Mouse (Mus musculus): ENCODE measurements around the gene Myct1.

Gene Myct1

DNA sequence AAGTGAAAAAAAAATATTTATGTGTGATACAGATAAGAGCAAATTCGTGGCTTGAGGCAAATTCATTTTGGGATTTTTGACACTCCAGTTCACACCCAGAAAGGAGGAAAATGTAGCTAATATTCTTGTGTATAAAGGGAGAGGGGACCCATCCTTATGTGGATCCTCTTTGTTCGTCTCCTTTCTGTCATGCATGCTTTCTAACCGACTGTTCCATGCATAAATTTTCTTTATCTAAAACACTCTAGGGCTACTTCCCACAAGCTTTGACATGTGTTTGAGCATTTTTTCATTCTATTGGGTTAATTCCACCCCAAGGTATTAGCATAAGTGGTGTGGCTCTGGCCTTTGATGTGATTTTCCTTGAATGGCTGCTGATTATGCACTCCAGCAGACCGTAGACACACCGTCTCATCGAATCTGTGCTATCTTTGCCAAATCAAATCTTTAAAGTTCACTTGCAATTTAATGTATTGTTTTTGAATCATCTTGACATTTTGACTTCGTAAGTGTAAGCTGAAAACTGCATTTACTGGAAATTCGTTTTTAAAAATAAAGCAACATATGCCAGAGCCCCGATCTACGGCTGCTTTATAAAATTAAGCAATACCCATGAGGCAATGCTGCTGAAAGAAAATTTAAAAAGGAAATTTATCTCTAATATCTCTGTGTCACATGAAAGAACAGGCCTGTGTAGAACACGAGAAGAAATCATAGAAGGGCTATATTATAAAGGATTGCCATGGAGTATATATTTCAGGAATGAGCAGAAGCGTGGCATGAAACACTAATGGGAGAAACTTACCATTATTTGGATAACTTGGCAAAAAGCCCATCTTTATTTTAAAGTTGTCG is 21.8 kb downstream of the Myct1 start:
- no peak for DNase-seq (ENCODE audit: extremely low spot score)

DNA sequence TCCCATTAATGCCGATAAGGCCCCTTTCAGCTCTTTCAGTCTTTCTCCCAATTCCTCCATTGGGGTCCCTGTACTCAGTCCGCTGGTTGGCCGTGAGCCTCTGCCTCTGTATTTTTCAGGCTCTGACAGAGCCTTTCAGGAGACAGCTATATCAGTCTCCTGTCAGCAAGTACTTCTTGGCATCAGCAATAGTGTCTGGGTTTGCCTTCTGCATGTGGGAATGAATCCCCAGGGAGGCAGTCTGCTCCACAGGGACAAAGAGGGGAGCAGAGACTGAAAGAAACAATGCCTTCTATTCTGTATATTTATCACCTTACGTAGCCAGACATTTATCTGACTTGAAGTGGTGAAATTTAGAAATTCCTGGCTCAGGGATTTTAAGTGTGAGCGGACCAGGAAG is 32.7 kb downstream of the Myct1 start:
- DNase-seq (ENCODE audit: extremely low spot score), result no peak

DNA sequence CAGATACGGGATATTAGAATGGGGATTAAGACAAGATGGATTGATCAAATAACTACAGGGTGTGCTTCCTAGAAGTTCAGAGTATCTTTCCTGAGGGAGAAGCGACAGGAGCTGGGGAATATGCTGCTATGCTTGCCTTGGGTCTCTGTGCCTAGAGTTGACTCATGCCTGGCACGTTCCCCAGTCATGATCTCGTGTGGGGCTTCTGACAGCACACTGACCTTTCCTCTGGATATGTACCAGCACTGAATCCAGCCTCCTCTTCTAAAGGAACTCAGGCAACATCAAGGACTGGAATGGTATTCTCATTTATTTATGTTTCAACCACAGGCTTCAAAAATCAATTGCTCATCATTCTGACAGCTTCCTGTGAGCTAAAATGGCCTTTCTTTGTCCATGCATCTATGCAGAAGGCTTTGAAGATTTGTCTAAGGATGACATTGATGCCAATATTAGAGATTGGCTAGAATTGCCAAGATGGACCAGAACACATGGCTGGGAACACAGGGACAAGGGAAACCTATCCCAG is 40.2 kb downstream of the Myct1 start:
- no peak for DNase-seq (ENCODE audit: extremely low spot score)

DNA sequence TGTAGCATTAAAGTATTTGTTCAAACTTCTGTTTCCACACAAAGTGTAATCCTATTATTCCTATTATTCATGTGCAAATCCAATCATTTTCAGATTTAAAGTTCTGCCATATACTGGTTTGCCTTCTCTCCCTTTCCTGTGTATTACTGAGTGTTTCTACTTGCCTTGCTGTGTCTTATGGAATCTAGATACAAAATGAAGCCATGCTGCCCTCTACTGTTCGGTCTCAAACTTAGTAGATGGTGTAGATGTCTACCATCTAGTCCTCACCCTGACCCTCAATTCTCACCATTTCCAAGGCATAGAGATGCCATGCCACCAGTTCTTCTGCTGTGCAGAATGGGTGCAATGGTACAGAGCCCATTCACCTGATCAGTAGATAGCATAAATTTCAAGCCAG is 40.8 kb downstream of the Myct1 start:
- peak; percentile 2 for DNase-seq (ENCODE audit: extremely low spot score)

DNA sequence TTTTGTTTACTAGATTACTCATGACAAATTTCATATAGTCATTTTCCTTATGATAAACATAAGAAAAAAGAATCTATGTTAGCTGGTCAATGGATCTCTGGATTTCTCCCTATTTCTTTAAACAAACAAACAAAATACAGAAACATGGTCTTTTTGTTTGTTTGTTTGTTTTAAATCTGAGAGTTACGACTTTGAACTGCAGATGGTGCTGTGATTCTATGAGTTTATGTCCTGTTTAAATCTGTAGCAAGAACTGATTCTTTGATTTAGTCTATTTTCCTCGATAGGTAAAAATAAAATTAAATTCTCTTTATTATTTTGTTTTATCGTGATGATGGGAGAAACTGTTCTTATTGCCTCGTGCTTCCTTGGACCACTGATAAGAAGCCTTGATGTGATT is 43.7 kb downstream of the Myct1 start:
- DNase-seq (ENCODE audit: extremely low spot score), result no peak

DNA sequence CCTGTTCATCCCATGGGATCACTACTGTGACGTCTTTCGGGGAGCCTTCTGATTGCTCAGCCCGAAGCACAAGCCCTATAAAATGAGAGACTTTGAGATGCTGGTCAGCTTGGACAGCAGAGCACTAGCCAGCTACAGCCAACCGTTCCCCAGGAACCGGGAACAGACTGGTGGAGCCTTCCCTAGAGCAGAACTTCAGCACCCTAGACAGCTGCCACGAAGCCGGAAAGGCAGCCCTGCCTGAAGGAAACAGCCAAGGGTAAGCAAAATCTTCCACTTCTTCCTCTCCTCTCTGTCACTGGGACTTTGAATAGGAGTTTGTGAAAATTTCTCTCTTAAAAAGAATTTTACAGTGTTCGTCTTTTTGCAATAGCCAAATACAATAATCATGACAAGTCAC is 45.5 kb downstream of the Myct1 start, which contains the start of gene Vip:
TSS of gene Vip (plus strand) at position 107 of the 400 bp plus-strand sequence.
- DNase-seq (ENCODE audit: extremely low spot score), result peak; percentile 35

Data from embryo, embryonic 9.5 days (tissue).